Mouse (Mus musculus) forebrain, embryonic 10.5 days (tissue): ENCODE measurements around the gene Ciao1. TPM values are rescaled to one million over a fixed set of nuclear protein-coding genes. Genes with fewer than 3 reads are reported as not detected.
"Not testable (repeated sequence)": the region's sequence is repeated elsewhere in the genome, so short reads cannot be mapped to it uniquely, and the experiment has no call there.

Experiments used
- DNase-seq: peaks from one replicate; pipeline ENCODE4 v3.0.0-alpha.2; 2017; ENCODE audit warnings: low spot score; ENCODE audit errors: extremely low spot score
- H3K27ac ChIP-seq: fragments of 300-500 bp; sonication (generic); 2 replicates; pipeline ENCODE4 v1.5.1; 2016; ENCODE audit warnings: mild to moderate bottlenecking
- H3K27me3 ChIP-seq: fragments of 300-500 bp; sonication (generic); 2 replicates; pipeline ENCODE4 v1.6.1; 2016; ENCODE audit warnings: mild to moderate bottlenecking; ENCODE audit not compliant: poor library complexity, severe bottlenecking
- H3K36me3 ChIP-seq: fragments of 300-500 bp; sonication (generic); replicated peaks from 2 replicates; pipeline ENCODE4 v1.6.1; 2016; ENCODE audit warnings: mild to moderate bottlenecking, moderate library complexity
- H3K4me1 ChIP-seq: fragments of 300-500 bp; sonication (generic); 2 replicates; pipeline ENCODE4 v1.6.1; 2016
- H3K4me3 ChIP-seq: fragments of 300-500 bp; sonication (generic); 2 replicates; pipeline ENCODE4 v1.5.1; 2016; ENCODE audit warnings: mild to moderate bottlenecking, moderate library complexity
- H3K9me3 ChIP-seq: fragments of 300-500 bp; sonication (generic); 2 replicates; pipeline ENCODE4 v1.6.1; 2016; ENCODE audit warnings: mild to moderate bottlenecking, moderate library complexity
- WGBS: fragments of 180-500 bp; shearing (Covaris S2); methylation state at CpG from one replicate; pipeline ENCODE4 v1.1.7; 2016; 5-methylcytosine and 5-hydroxymethylcytosine counted together
- polyA plus RNA-seq: library from polyadenylated mRNA; unstranded; fragments of >200 nt; fragmentation: Nextera tagmentation; extraction: Ambion mirVana; gene quantifications from 2 replicates; pipeline ENCODE4 v1.2.1, GENCODE M21; 2016

Ciao1 gene
- 44.3 and 50.5 TPM in 2 replicates for polyA plus RNA-seq

DNA sequence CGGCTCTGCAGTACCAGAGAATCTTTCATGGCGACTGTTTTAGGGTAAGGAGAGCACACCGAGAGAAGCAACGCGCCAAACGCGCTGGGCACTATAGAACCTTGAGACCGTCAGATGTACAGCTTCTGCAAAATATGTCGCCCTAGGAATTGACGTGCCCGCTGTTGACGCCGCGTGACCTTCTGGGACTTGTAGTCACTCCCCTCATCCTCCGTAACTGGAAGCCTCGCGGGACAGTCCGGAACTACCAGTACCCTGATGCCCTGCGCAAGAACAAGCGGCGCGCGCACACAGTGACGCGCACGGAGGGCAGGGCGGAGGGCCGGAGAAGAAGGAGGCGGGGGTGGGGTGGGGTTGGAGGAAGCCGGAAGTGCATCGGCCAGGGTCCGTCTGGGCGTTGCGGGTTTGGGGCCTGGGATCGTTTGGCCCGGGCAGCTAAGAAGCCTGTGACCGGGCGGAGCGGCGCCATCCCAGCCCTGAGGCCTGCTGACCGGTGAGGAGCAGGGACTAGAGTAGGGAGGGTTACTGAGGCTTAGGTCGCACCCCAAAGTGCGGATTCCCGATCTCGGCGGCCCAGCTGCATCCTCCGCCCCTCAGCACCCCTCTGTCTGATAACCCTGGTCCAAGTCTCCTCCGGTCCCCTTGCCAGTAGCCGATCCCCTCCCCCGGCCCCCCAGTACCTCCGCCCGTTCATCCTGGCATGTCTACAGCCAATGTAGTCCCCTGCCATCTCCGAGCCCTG, at the start of gene Ciao1, which contains the start of gene Tmem127:
Ciao1 (minus strand) TSS at position 225 of the 742 bp plus-strand sequence.
Tmem127 (plus strand) TSS at position 317 of the 742 bp plus-strand sequence.
- WGBS, result under 1% methylated on average over 53 of the region's 53 CpGs
- H3K36me3 ChIP-seq, result peaks cover 50% of the 10 kb centered on the region

DNA sequence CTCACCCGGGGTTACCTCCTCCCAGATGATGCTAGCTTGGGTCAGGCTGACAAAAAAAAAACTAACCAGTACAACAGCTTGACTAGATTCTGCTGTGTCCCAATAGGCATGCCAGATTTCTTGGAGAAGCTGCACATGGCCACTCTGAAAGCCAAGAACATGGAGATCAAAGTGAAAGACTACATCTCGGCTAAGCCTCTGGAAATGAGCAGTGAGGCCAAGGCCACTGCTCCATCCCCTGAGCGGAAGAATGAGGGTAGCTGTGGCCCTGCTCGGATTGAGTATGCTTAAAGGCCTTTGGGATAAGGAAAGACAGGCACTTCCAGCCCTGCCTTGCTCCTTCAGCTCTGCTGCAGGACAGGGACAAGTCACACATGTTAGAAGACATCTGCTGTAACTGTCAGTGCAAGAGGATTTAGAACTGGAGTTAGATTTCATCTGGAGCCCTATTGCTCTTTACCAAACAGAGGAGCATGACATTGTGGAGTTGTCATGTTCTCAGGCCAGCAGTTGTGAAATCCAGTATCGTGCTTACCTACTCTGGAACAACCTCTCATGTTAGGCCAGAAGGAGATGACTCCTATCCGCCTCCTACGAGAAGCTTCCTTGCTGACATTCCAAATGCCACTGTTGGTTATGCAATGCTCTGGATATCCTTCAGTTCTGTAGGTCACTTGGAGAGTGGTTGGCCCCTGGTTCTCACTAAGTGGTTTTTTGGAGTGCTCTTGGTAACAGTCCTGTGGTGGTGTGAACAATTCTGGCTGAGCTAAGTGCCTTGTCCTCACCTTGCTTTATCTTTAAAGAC, 49.6 kb upstream of the Ciao1 start:
- Histone ChIP-seq H3K36me3 (peaks cover 94% of the 10 kb centered on the region), H3K9me3 (no peaks in the 10 kb centered on the region), H3K4me1 (no peaks in the 10 kb centered on the region), H3K27me3 (no peaks in the 10 kb centered on the region), H3K4me3 (no peak overlapping the region), H3K27ac (no peak overlapping the region)
- no peak for DNase-seq
- 93% methylated on average over 7 of the region's 7 CpGs for WGBS

More for the DNA sequence above, at the start of gene Ciao1, which contains the start of gene Tmem127:
- Histone ChIP-seq H3K27ac (peak within 1 kb of the TSS; percentile 86), H3K4me3 (peak within 1 kb of the TSS; percentile 98), H3K27me3 (no peaks in the 10 kb centered on the region), H3K9me3 (no peaks in the 10 kb centered on the region), H3K4me1 (peaks cover 27% of the 10 kb centered on the region)
- peak; percentile 99 for DNase-seq

DNA sequence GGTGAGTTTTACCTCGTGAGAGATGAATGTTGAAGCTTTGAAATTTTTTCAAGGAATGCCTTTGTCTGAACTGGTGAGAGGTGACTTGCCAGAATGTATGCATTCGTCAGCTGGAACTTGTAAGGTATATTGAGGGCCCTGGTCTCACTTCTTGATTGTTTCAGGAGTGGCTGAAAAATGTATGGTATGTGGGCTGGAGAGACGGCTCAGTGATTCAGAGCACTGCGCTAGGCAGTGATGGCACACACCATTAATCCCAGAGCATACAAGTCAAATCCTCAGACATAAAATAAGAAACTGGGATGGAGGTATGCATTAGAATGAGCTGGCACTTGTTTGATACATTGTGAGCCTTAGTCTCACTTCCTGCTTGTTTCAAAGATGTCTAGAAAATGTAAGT, 44.6 kb upstream of the Ciao1 start:
- DNase-seq, result no peak
- no peak overlapping the region for H3K27ac ChIP-seq
- H3K4me1 ChIP-seq, result no peaks in the 10 kb centered on the region
- H3K36me3 ChIP-seq, result peaks cover 89% of the 10 kb centered on the region
- no peaks in the 10 kb centered on the region for H3K9me3 ChIP-seq
- H3K27me3 ChIP-seq, result no peaks in the 10 kb centered on the region
- H3K4me3 ChIP-seq, result no peak overlapping the region
- WGBS, result 89% methylated on average over 4 of the region's 4 CpGs

DNA sequence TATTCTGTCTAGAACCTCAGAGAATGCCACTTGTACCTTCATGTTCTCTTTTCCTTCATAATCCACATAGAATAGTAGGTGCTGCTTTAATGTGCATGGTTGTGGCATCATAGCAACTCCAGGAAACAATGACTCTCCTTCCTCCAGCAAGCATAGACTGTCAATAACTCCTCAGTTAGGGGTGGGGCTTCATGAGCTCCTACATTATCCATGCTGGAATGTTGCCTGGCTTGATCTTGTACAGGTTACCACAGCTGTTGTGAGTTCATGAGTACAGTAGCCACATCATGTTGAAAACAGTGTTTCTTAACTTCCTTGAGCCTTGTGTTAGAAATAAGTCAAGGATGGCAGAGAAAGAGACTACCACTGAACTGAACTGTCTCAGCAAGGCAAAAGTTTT, 30.5 kb upstream of the Ciao1 start:
- no peak for DNase-seq
- H3K27ac ChIP-seq, result no peak overlapping the region
- H3K9me3 ChIP-seq, result no peaks in the 10 kb centered on the region
- H3K36me3 ChIP-seq, result peaks cover 7% of the 10 kb centered on the region
- H3K27me3 ChIP-seq, result no peaks in the 10 kb centered on the region
- H3K4me1 ChIP-seq, result peaks cover 19% of the 10 kb centered on the region
- H3K4me3 ChIP-seq, result no peak overlapping the region

DNA sequence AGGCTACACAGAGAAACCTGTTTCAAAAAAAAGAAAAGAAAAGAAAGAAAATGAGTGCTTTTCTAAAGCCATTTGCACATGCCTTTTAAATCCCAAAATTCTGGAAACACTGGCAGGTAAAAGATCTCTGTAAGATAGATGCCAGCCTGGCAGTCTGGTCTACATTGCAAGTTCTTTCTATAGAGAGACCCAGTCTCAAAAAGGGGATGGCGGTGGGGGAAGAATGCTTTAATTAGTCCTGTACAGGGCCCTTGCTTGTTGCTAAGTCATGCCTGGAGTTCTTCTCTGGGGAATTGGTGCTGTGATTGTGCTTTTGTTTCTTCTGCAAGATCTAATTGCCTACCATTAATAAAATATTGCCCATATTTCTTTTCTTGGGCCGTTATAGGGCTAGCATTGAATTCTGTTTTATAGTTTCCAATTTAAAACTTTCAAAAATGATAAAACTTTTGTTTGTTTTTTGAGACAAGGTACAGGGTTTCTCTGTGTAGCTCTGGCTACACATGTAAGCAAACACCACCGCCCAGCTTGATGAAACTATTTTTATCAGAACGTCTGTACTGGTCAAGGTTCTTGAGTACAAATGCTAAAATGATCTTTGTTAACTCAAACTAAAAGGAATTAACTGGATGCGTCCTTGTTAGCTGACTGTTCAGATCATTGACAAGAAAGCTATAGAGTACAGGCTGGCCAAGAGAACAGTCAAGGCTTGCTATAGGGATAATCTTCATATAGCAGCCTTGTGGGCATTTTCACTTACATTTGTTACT, 28.1 kb upstream of the Ciao1 start:
- peaks cover 15% of the 10 kb centered on the region for H3K36me3 ChIP-seq
- no peak overlapping the region for H3K4me3 ChIP-seq
- H3K9me3 ChIP-seq, result no peaks in the 10 kb centered on the region
- DNase-seq, result no peak
- 86% methylated on average over 5 of the region's 5 CpGs for WGBS
- H3K27me3 ChIP-seq, result no peaks in the 10 kb centered on the region
- H3K27ac ChIP-seq, result no peak overlapping the region
- H3K4me1 ChIP-seq, result peaks cover 23% of the 10 kb centered on the region

DNA sequence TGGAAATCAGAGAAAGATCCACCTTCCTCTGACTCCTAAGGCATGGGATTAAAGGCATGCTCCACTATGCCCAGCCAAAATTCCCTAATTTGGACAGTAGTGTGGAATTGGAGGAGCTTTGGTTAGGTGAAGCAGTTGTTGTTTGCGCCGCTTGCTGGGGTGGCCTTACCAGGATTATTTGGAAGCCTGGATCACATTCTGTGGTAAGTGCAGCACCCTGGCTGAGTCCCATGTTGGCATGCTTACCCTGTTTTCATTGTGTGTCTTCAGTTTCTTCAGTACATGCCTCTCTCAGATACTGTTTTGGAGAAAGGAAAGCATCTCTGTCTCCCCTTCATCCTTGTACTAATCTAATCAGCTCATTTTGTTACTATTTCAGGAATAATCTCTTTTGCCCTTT, 27.0 kb upstream of the Ciao1 start:
- no peak for DNase-seq
- no peaks in the 10 kb centered on the region for H3K9me3 ChIP-seq
- no peaks in the 10 kb centered on the region for H3K27me3 ChIP-seq
- H3K27ac ChIP-seq, result no peak overlapping the region
- WGBS, result 94% methylated on average over 2 of the region's 2 CpGs
- peaks cover 14% of the 10 kb centered on the region for H3K36me3 ChIP-seq
- peaks cover 28% of the 10 kb centered on the region for H3K4me1 ChIP-seq
- H3K4me3 ChIP-seq, result no peak overlapping the region

DNA sequence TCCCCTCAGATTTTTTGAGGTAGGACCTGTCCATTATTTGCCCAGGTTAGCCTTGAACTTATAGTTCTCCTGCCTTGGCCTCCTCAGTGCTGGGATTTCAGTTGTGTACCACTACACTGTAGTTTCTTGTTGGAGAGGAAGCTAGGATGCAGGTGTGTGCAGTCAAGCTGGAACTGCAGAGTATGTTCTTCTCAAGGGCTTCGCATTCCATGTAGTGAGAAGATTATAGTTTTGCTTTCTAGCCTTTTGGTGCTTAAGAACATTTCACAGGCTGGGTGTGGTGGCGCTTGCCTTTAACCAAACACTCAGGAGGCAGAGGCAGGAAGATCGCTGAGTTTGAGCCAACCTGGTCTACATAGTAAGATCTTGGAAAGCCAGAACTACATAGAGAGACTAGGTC, 25.2 kb upstream of the Ciao1 start:
- Histone ChIP-seq H3K4me1 (peaks cover 28% of the 10 kb centered on the region), H3K4me3 (no peak overlapping the region), H3K36me3 (peaks cover 12% of the 10 kb centered on the region), H3K27me3 (no peaks in the 10 kb centered on the region), H3K27ac (no peak overlapping the region), H3K9me3 (no peaks in the 10 kb centered on the region)
- WGBS, result 100% methylated on average over 3 of the region's 3 CpGs
- DNase-seq, result no peak

DNA sequence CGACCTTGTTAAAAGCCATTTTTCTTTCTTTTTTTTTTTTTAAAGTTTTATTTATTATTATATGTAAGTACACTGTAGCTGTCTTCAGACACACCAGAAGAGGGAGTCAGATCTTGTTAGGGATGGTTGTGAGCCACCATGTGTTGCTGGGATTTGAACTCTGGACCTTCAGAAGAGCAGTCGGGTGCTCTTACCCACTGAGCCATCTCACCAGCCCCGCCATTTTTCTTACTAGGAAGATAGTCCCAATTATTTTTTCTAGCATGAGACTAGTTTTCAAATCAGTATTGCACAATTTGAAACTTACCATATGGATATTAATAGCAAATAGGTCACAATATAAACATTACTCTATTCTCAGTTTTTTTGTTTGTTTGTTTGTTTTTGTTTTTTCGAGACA, 24.4 kb upstream of the Ciao1 start:
- 88% methylated on average over 4 of the region's 4 CpGs for WGBS
- H3K9me3 ChIP-seq, H3K27me3 ChIP-seq, H3K27ac ChIP-seq, DNase-seq: not testable (repeated sequence)
- H3K4me1 ChIP-seq, result peaks cover 28% of the 10 kb centered on the region
- peak overlapping the region; percentile 99; the same call in 1 of the 2 replicates for H3K4me3 ChIP-seq
- H3K36me3 ChIP-seq, result peaks cover 12% of the 10 kb centered on the region

DNA sequence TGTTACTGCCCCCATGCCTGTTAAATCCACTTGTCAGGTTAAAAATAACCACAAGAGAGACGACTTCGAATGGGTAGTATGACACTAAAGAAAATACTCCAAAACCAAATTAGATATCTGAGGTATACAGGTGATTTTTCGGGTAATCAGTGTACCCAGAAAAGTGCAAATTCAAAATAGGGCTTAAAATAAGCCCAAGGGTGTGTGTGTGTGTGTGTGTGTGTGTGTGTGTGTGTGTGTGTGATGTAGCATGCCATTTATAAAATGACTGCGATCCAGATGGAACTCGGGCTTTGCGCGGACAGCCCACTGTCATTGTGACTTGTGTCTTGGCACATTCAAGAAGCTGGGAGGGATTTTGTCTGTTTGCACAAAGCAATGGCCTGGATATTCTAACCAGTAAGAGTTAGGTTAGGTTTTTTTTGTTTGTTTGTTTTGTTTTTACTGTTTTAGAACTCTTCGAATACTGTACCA, 23.5 kb upstream of the Ciao1 start:
- peaks cover 28% of the 10 kb centered on the region for H3K4me1 ChIP-seq
- no peaks in the 10 kb centered on the region for H3K9me3 ChIP-seq
- H3K36me3 ChIP-seq, result peaks cover 12% of the 10 kb centered on the region
- WGBS, result 23% methylated on average over 8 of the region's 8 CpGs
- H3K4me3 ChIP-seq, result peak overlapping the region; percentile 99
- no peaks in the 10 kb centered on the region for H3K27me3 ChIP-seq
- peak overlapping the region; percentile 98 for H3K27ac ChIP-seq
- DNase-seq, result no peak

DNA sequence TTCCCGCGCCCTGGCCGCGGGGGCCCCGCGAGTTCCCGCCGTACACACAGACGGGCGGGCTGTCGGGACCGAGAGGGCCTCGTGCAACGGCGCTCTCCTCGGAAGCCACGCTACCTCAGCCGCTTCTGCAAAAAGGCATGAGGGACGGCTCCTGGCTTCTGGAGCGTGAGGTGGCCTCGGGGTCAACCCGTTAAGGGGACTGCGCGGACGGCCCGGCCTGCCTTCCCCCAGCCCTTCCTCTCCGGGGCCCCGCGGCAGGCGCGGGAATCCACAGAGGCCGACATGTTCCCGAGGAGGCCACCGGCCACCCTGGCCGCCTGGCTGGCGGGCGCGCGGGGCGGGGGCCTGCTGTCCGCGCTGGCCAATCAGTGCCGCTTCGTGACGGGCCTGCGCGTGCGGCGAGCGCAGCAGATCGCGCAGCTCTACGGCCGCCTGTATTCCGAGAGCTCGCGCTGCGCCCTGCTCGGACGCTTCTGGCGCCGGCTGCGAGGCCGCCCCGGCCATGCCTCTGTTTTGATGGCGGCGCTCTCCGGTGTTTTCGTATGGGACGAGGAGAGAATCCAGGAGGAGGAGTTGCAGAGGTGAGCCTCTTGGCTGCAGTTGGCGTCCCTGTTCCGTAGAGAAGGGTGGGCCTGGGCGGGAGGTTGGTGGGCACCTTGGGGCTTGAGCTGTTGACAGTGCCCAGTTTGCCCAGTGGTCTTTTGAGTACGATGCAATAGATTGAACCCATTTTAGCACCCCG, 22.9 kb upstream of the Ciao1 start:
- H3K4me3 ChIP-seq, result peak overlapping the region; percentile 99
- peaks cover 12% of the 10 kb centered on the region for H3K36me3 ChIP-seq
- no peaks in the 10 kb centered on the region for H3K9me3 ChIP-seq
- peaks cover 25% of the 10 kb centered on the region for H3K4me1 ChIP-seq
- DNase-seq, result peak; percentile 81
- WGBS, result under 1% methylated on average over 75 of the region's 75 CpGs
- peak overlapping the region; percentile 98 for H3K27ac ChIP-seq
- H3K27me3 ChIP-seq, result no peaks in the 10 kb centered on the region

DNA sequence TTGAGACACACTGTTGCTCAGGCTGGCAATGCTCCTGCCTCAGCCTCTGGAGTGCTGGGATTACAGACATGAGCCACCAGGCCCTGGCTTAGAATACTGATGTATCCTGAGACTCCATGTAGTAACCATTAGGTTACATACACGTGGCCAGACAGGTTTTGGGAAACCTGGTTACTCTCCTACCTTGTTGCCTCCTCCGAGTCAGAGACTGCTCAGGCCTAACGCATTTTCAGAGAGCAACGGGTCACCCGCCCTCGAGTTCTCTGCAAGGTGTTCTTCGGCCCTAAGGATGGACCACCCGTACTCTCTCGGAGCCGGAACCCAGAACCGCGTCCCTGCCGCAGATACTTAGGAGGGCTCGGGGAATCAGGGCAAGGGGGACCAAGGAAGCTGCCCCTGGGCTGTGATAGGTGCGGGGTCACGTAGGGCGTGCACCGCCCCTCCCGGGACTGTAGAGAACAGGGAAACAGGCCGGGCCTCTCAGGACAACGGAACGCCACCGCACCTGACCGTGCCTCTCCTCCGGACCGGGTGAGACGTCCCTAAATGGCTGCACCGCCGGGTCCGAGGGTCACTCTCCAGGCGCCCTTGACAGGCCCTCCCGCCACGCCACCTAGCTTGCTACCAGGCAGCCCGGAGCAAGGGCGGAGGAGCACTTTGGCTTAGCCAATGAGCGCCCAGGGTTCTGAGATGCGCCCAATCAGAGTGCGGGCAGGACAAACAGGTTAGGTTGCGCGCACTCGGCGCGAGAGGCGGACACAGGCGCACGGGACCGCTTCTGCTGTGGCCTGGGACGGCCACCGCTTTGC, 22.1 kb upstream of the Ciao1 start, which contains the start of gene Stard7:
Stard7 (plus strand) TSS at position 728 of the 809 bp plus-strand sequence.
- Histone ChIP-seq H3K27me3 (no peaks in the 10 kb centered on the region), H3K27ac (peak within 1 kb of the TSS; percentile 98), H3K9me3 (no peaks in the 10 kb centered on the region), H3K4me3 (peak within 1 kb of the TSS; percentile 99), H3K4me1 (peaks cover 17% of the 10 kb centered on the region), H3K36me3 (peaks cover 12% of the 10 kb centered on the region)
- under 1% methylated on average over 49 of the region's 49 CpGs for WGBS
- peak; percentile 96 for DNase-seq
